Mouse (Mus musculus): ENCODE data around the gene Tspan11.

The Tspan11 gene

GRCm38 (mm10) chr6:127992993-127993392 lies 105.6 kb downstream of the Tspan11 start:
- no peak for DNase-seq

DNA sequence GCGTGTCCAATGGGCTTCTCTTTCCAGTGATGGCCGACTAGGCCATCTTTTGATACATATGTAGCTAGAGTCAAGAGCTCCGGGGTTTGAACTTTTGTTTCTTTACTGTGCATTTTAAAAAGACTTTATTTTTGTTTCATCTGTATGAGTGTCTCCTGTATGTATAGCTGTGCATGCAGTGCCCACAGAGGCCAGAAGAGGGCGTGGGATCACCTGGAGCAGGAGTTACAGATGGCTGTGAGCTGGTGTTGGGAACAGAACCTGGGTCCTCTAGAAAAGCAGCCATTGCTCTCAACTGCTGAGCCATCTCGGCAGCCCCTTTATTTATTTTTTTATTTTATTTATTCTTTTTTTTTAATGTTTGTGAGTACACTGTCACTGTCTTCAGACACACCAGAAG lies 109.5 kb downstream of the Tspan11 start:
- DNase-seq = peak; percentile 56

DNA sequence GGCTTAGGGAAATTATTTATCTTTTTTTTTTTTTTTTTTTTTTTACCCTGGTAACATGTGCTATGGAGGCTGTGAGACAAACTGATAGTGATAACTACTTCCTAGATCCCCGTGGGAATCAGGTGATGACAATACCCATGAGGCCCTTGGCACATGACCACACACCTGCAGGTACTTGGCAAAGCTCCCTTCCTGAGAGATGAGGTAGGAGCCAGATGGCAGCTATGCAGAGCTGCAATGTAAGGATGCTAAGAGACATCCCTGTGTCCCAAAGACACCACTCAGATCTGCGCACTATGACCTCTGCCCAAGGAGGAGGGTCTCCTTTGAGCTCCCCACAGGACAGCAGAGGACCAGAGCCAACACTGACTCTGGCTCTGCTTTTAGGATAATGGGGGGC lies 111.7 kb downstream of the Tspan11 start:
- DNase-seq = no peak

DNA sequence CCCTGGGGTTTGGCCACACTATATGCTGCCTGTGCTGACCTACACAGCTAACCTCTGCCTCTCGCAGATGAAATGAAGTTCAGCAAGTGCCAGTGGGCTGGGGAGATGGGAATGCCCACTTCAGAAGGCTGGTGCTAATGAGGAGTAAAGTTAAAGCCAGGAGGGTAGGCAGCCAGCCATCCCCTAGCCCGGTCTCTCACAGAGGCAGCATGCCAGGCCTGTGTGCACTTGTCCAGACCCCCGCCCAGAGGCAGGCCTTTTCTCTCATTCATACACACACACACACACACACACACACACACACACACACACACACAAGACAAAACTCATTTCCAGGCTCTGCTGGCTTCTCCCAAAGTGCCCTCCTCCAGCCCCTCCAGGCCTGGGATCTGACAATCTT lies 113.4 kb downstream of the Tspan11 start:
- DNase-seq = no peak

DNA sequence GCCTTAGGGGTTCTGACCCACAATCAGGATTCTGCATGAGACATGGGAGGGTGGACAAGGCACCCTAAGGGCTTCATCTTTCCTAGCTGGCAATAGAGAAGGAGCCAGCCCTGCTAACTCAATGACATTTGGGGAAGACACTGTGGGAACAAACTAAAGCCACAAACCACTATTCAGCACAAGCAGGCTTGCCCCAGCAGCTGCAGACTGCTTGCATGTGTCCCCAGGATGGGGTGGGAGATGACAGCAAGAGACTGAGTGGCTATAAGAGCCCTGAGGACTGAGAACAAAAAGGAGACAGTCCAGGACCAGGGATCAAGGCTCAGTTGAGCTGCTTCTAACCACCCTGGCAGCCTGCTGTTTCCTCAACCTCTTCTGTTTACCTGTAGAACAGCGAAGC lies 114.2 kb downstream of the Tspan11 start:
- no peak for DNase-seq

DNA sequence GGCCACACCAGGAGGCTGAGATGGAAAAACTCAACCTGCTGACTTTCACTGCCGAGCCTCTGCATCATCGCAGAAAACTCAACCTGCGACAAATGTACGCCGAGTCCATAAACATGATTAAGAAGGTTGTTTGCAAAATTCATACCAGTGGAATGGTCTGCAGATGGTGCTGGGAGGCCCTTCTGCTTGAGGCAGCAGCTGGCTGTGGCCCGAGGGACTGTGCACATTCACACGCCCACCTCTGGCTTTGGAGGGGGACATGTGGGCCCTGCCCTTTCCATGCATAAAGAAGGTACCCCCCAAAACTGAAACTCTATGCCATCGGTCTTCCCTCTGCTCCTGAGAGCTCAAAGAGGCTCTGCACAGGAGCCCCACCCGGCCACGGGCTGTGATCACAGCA lies 114.7 kb downstream of the Tspan11 start:
- DNase-seq = no peak

DNA sequence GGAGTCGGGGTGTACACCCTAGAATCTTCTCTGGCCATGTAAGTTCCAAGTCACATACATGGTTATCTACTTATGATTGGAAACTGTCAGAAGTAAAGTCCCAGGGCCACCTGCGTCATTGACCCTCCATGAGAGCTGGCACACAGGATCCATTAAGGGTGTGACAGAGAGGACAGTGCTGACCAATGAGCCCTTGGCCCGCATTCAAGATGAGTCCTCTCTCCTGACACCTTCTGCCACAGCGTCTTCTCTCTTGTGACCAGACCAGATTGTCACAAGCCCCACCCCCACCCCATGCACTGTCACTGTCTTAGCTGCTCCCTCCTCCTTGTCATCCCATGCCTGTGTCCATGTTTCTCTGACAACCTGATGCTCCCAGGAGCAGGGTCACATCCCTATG lies 115.3 kb downstream of the Tspan11 start:
- no peak for DNase-seq

DNA sequence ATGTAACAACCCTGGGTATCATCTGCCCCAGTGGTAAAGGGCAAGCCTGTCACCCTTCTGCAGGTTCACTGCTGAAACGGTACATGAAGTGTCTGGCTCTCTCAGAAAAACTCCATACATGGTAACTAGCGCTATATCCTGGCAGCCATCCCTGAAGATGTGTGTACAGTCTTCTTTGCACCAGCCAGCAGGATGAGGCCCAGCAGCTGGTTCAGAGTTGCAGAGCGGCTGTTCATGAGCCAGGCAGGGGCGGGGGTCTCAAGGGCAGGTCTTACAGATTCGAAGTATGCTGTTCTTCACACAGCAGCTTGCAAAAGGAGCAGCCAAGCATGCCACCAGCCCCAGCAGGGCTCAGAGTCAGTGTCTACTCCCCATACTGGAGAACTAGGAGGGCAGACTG lies 116.2 kb downstream of the Tspan11 start:
- no peak for DNase-seq
